Mouse (Mus musculus): ENCODE measurements around the gene Igfn1.

DNA sequence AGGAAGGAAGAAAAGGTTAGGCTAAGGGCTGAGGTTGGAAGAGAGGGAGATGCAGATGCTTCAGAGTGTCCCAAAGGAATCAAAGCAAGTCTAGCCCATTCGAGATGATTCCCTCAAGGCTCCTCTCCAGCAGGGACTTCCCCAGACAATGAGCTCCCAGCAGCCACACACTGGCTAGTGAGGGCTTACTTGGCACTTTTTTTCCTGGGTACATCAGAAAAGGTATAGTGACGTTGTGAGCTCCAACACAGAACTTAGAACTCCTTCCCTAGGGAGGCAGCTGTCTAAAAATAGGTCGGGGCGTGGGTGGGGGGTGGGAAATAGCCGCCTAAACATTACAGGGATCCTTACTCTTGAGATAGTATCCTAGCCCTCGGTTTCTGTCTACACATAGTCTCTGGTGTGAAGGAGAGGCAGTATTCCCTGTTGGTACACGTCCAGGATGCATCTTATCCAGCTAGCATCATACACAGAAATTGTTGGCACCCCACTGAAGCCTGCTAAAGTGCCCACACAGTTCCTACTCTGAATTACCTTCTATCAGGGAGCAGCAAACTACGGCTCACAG is 6.3 kb downstream of the Igfn1 start:
- TF ChIP-seq CTCF (IDR thresholded peaks at IDR 0.05; ENCODE audit: extremely low read depth, insufficient read depth, insufficient read length, insufficient replicate concordance) (no peak), POLR2A (IDR thresholded peaks at IDR 0.05; ENCODE audit: low read depth, low read length) (no peak)
